Mouse (Mus musculus) olfactory bulb, adult 2 months (tissue): Measurements from ENCODE around the gene Tes.

Experiments
- CTCF ChIP-seq: fragments of 200-500 bp; IDR thresholded peaks from 2 replicates; pipeline ENCODE4 v1.5.1; 2012; ENCODE audit warnings: low read depth, mild to moderate bottlenecking, low read length, moderate library complexity; ENCODE audit not compliant: insufficient read depth
- POLR2A ChIP-seq: fragments of 200-500 bp; IDR thresholded peaks from 2 replicates; pipeline ENCODE4 v1.6.1; 2012; ENCODE audit warnings: mild to moderate bottlenecking, low read depth, low read length, moderate library complexity; ENCODE audit not compliant: insufficient read depth

DNA sequence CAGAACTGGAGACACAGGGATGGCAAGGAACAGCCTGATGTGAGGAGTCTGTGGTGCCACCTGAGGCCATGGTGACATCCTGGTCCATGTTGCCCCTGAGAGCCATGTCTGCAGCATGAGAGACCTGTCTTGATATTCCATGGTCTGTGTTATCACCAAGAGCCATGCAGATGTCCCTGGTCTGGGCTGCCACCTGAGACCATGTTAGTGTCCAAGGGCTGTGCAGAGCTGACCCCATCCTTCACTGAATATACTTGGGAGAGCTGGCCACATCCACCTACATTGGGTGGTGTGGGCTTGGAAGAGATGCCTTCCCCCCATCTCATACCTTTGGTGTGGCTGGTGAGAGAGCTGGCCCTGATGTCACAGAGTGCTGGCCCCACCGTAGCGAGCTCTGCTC lies 30.9 kb upstream of the Tes start:
- TF ChIP-seq CTCF (no peak), POLR2A (no peak)
